Mouse (Mus musculus) intestine, postnatal 0 days (tissue): ENCODE measurements around the gene Scd3. TPM values are rescaled to one million over a fixed set of nuclear protein-coding genes. Genes with fewer than 3 reads are reported as not detected.
A peak's percentile ranks its signal among the peaks of the same experiment; 100 is the strongest.

Experiments
- ATAC-seq: fragments of 200-750 bp; cut with Nextera tagmentation; 2 replicates; pipeline ENCODE4 v1.8.0; 2017; ENCODE audit warnings: mild to moderate bottlenecking, moderate TSS enrichment, moderate library complexity
- H3K27ac ChIP-seq: fragments of 300-500 bp; sonication (generic); 2 replicates; pipeline ENCODE4 v1.5.1; 2014; ENCODE audit warnings: mild to moderate bottlenecking, low read depth, low read length, moderate library complexity
- H3K27me3 ChIP-seq: fragments of 300-500 bp; sonication (generic); replicated peaks from 2 replicates; pipeline ENCODE4 v1.6.1; 2014; ENCODE audit warnings: low read length, mixed read lengths; ENCODE audit not compliant: control insufficient read depth, insufficient read depth
- H3K36me3 ChIP-seq: fragments of 300-500 bp; sonication (generic); 2 replicates; pipeline ENCODE4 v1.6.1; 2014; ENCODE audit warnings: mild to moderate bottlenecking, moderate library complexity; ENCODE audit not compliant: control insufficient read depth, insufficient read depth
- H3K4me1 ChIP-seq: fragments of 300-500 bp; sonication (generic); replicated peaks from 2 replicates; pipeline ENCODE4 v1.6.1; 2014; ENCODE audit warnings: antibody characterized with exemption, low read length, mixed read lengths; ENCODE audit not compliant: control insufficient read depth, insufficient read depth
- H3K4me2 ChIP-seq: fragments of 300-500 bp; sonication (generic); replicated peaks from 2 replicates; pipeline ENCODE4 v1.6.1; 2014; ENCODE audit warnings: low read depth, mild to moderate bottlenecking, moderate library complexity
- H3K4me3 ChIP-seq: fragments of 300-500 bp; sonication (generic); 2 replicates; pipeline ENCODE4 v1.5.1; 2014; ENCODE audit warnings: low read depth, low read length
- H3K9ac ChIP-seq: fragments of 300-500 bp; sonication (generic); 2 replicates; pipeline ENCODE4 v1.6.1; 2014; ENCODE audit warnings: mild to moderate bottlenecking, low read depth, low read length
- H3K9me3 ChIP-seq: fragments of 300-500 bp; sonication (generic); 2 replicates; pipeline ENCODE4 v1.6.1; 2016; ENCODE audit warnings: mixed run types; ENCODE audit not compliant: control insufficient read depth
- CTCF ChIP-seq: sonication (generic); IDR thresholded peaks from 2 replicates; pipeline ENCODE4 v1.5.1; 2016; ENCODE audit warnings: low read depth, mild to moderate bottlenecking, control low read depth, antibody characterized with exemption, moderate library complexity
- WGBS: fragments of 180-500 bp; shearing (Covaris S2); extraction: QIAGEN DNeasy Blood & Tissue Kit; methylation state at CpG from one replicate; pipeline ENCODE4 v1.1.7; 2014; 5-methylcytosine and 5-hydroxymethylcytosine counted together
- polyA plus RNA-seq: library from polyadenylated mRNA; unstranded; fragments of >200 nt; fragmentation: Nextera tagmentation; extraction: Ambion mirVana; gene quantifications from 2 replicates; pipeline ENCODE4 v1.2.1, GENCODE M21; 2015

The Scd3 gene
- polyA plus RNA-seq: not detected in 2 replicates

- ATAC-seq: no peak
- no peaks in the 10 kb centered on the region for H3K27me3 ChIP-seq
- 95% methylated on average over 9 of the region's 9 CpGs for whole genome bisulfite sequencing
- H3K9ac ChIP-seq: no peak within 1 kb of the TSS
- no peaks in the 10 kb centered on the region for H3K9me3 ChIP-seq
- H3K4me3 ChIP-seq: no peak within 1 kb of the TSS
- no peaks in the 10 kb centered on the region for H3K4me1 ChIP-seq
- no peak within 1 kb of the TSS for H3K4me2 ChIP-seq
- no peak for TF ChIP-seq CTCF
- no peaks in the 10 kb centered on the region for H3K36me3 ChIP-seq
- no peak within 1 kb of the TSS for H3K27ac ChIP-seq
Observed at GRCm38 (mm10) chr19:44203015-44203564, at the start of gene Scd3. Scd3 (plus strand) TSS chr19:44203269.

DNA sequence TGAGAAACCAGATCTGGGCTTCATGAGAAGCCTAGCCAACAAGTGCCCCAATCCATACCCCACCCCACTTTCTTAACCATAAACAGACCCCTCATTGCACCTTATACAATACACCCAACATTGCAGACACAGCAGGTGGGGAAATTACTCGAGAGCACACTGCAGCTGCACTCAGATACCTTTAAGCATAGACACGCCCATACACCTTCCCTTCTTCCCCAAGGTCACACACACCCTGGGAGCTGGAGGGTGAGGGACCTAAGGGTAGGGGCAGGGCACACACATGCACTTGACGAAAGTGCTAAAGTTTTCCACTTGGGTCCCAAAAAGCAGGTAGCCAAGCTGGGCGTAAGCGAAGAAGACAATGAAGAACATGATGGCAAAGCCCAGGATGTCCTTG, 49.3 kb upstream of the Scd3 start:
- no peaks in the 10 kb centered on the region for H3K36me3 ChIP-seq
- ATAC-seq: no peak
- H3K27ac ChIP-seq: no peak overlapping the region
- H3K4me1 ChIP-seq: no peaks in the 10 kb centered on the region
- no peaks in the 10 kb centered on the region for H3K27me3 ChIP-seq
- H3K4me3 ChIP-seq: no peak overlapping the region
- H3K9me3 ChIP-seq: no peaks in the 10 kb centered on the region
- 67% methylated on average over 5 of the region's 5 CpGs for WGBS
- TF ChIP-seq CTCF: no peak
- no peak overlapping the region for H3K4me2 ChIP-seq
- no peak overlapping the region for H3K9ac ChIP-seq

DNA sequence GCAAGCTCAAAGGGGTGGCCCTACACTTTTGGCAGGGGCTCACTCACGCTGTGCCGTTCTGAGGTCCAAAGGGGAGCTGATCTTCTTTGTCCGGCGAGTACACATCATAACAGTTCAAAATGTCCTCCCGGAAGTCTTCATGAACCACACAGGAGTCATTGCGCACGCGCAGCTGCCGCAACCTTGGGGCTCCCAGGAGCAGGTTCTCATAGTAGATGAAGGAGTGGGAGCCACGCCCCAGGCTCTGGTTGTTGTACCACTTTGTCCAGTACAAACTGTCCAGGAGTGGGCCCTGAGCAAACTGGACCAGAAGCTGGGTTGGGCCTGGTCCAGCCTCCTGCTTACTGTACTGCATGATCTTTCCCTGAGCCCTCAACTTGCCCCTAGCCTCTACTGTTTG, 46.1 kb upstream of the Scd3 start:
- Histone ChIP-seq H3K9me3 (no peaks in the 10 kb centered on the region), H3K27me3 (no peaks in the 10 kb centered on the region), H3K4me2 (no peak overlapping the region), H3K4me1 (no peaks in the 10 kb centered on the region), H3K36me3 (no peaks in the 10 kb centered on the region), H3K9ac (no peak overlapping the region), H3K27ac (no peak overlapping the region), H3K4me3 (no peak overlapping the region)
- WGBS: 90% methylated on average over 10 of the region's 10 CpGs
- ATAC-seq: no peak
- TF ChIP-seq CTCF: no peak

GRCm38 (mm10) chr19:44159386-44159785, 43.7 kb upstream of the Scd3 start:
- WGBS: 80% methylated on average over 3 of the region's 3 CpGs
- H3K27me3 ChIP-seq: no peaks in the 10 kb centered on the region
- H3K27ac ChIP-seq: no peak overlapping the region
- ATAC-seq: no peak
- H3K4me3 ChIP-seq: no peak overlapping the region
- H3K4me2 ChIP-seq: no peak overlapping the region
- TF ChIP-seq CTCF: no peak
- no peaks in the 10 kb centered on the region for H3K4me1 ChIP-seq
- no peaks in the 10 kb centered on the region for H3K9me3 ChIP-seq
- no peaks in the 10 kb centered on the region for H3K36me3 ChIP-seq
- H3K9ac ChIP-seq: no peak overlapping the region

DNA sequence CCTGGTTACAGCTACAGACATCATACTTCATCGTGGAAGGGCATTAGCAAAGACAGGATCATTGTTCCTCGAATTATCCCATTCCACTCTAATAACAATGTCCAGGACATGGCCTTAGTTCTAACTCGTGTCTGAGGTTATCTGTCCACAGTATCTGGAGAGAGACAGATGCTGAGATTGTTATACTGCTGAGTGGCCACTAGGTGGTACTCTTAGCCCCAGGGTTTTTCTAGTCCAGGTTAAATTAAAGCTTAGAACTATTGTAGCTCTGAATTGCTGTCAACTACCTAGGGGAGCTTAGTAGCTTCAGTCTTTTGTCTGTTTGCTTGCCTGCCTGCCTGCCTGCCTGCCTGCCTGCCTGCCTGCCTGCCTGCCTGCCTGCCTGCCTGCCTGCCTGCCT, 41.6 kb upstream of the Scd3 start:
- Histone ChIP-seq H3K4me2 (no peak overlapping the region), H3K36me3 (no peaks in the 10 kb centered on the region), H3K4me3 (no peak overlapping the region), H3K27ac (no peak overlapping the region), H3K9ac (no peak overlapping the region), H3K27me3 (no peaks in the 10 kb centered on the region), H3K9me3 (no peaks in the 10 kb centered on the region), H3K4me1 (no peaks in the 10 kb centered on the region)
- TF ChIP-seq CTCF: peak; percentile 80
- WGBS: 11% methylated on average over 3 of the region's 3 CpGs
- ATAC-seq: no peak

DNA sequence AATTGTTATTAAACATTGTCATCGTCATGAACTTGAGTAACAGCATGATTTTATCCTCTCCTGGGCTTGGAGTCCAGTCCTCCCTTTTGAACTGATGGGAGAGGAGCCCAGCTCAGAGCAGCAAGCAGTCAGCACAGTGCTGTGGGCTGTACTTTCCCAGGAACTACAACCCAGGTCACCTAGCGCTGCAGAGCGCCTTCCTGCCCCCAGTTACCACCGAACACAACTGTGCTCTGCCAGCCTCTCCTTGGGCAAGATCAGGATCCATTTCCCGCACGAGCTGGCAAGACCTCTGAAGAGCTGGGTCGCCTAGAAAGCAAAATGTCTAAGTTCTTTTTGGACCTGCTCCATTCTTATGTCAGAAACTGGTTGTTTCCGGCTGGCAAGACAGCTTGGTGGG, 28.2 kb upstream of the Scd3 start:
- no peak overlapping the region for H3K27ac ChIP-seq
- no peak overlapping the region for H3K4me2 ChIP-seq
- no peaks in the 10 kb centered on the region for H3K36me3 ChIP-seq
- TF ChIP-seq CTCF: no peak
- H3K9me3 ChIP-seq: no peaks in the 10 kb centered on the region
- H3K9ac ChIP-seq: no peak overlapping the region
- no peak overlapping the region for H3K4me3 ChIP-seq
- no peak for ATAC-seq
- 68% methylated on average over 8 of the region's 8 CpGs for WGBS
- H3K4me1 ChIP-seq: no peaks in the 10 kb centered on the region
- H3K27me3 ChIP-seq: no peaks in the 10 kb centered on the region

- no peak for ATAC-seq
- Histone ChIP-seq H3K4me2 (no peak overlapping the region), H3K27ac (no peak overlapping the region), H3K9me3 (no peaks in the 10 kb centered on the region), H3K36me3 (no peaks in the 10 kb centered on the region), H3K9ac (no peak overlapping the region), H3K4me3 (no peak overlapping the region), H3K4me1 (no peaks in the 10 kb centered on the region), H3K27me3 (no peaks in the 10 kb centered on the region)
- no peak for TF ChIP-seq CTCF
- 81% methylated on average over 3 of the region's 3 CpGs for WGBS
Observed at GRCm38 (mm10) chr19:44176741-44177140, 26.3 kb upstream of the Scd3 start.
